Mouse (Mus musculus) heart, adult 18-20 months (tissue): ENCODE measurements at regions not wholly inside any gene's neighbourhood (a gene's known extent, or its start where the extent isn't known, plus 50 kb on each side); places are given as distances from the start of the nearest gene placed in this dataset.

Experiments used
- DNase-seq, 2 experiments: peaks; one replicate each; pipeline ENCODE4 v3.0.0; 2021 to 2022; ENCODE audit warnings: mixed read lengths in 1 of 2

DNA sequence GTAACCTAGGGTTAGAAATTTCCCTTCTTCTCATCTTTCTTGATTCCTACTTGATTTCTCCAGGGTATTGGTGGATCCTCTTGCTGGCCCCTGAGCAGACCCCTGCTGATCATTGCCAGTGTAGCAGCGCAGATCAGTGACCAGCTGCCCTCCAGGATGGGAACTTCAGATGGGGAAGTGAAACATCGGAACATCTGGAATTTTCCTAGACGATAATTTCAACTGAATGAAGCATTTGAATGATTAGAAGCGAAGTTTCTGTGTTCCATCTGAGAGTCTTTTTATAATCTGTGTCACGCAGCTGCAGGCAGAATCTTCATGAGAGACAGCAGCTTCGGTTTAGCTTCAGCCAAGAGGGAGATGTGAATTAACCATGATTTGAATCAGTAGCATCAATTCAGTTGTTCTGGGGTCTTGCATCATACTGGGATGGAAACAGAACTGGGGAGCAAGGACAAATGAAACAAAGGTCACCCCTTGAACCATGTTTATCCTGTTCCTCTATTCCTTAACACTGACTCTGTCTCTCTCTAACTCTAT lies 57.8 kb upstream of the Ddit4l start:
- DNase-seq, result no peak

DNA sequence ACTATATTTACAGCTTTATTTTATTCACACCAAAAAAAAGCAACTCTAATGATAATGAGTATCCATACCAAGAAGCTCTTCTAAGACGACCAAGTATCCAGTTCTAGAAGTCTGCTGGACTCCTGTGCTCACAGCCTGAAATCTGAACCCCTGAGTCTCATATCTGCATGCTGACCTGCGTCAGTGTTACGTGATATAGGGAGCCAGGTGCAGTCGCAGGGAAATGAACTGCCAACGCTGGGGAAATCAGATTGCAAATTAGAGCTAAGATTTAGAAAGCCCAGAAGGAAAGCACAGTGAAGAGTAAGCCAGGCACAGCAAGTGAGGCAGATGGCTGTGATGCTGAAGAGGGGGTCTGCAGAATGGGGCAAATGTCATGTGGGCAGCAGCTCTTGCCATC lies 57.1 kb upstream of the Ddit4l start:
- no peak for DNase-seq

DNA sequence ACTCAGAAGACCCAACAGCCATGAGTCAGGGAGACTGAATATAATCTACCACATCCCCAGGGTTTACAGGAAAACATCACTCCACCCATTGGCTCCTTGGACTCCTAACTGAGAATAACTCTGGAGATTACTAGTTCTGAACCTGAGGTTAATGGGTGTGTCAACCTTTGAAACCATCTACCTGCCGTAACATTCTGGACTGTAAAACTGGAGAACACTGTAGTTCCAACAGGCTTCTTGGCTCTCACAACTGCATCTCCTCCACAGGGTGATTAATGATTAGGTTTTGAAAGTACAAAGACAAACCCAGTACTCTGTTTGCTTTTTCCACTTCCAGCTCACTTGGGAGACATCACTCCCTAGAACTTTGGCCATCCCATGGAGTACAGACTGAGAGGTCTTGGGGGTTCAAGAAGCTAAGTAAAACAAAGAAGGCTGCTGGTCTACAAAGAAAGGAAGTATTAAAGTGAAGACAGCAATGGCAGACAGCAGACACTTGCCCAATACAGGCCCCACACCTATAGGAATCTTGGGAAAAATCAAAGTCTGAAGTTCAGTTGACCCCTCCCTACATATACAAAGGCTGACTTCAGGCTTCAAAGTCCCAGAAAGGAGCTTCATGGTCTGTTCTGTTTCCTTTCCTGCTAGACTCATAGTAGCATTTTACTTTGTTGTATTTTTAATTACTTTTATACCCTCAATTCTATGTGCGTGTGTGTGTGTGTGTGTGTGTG lies 52.7 kb upstream of the Ddit4l start:
- no peak for DNase-seq
